Mouse (Mus musculus): Measurements from ENCODE around the gene Phf21b. TPM values are rescaled to one million over a fixed set of nuclear protein-coding genes. Genes with fewer than 3 reads are reported as not detected.

Gene Phf21b
- 0.08 TPM in 1 of 2 replicates, not detected in the other for polyA plus RNA-seq (2015; fragmentation: Nextera tagmentation; extraction: Ambion mirVana)

GRCm38 (mm10) chr15:84856006-84856995, at the start of gene Phf21b:
TSS of gene Phf21b (minus strand) at chr15:84856049.

Other genes with a start within 250 kb of the Phf21b start
- 17.8 and 22.9 TPM in 2 replicates for gene Prr5, start 186.4 kb downstream of the Phf21b start, polyA plus RNA-seq (2015; fragmentation: Nextera tagmentation; extraction: Ambion mirVana)
- 0.58 and 0.60 TPM in 2 replicates for gene Arhgap8, start 136.0 kb downstream of the Phf21b start, polyA plus RNA-seq (2015; fragmentation: Nextera tagmentation; extraction: Ambion mirVana)
- gene Gm29666, start 64.0 kb upstream of the Phf21b start, polyA plus RNA-seq (2015; fragmentation: Nextera tagmentation; extraction: Ambion mirVana) = 0.13 and 0.16 TPM in 2 replicates
- gene Nup50, start 67.4 kb upstream of the Phf21b start, polyA plus RNA-seq (2015; fragmentation: Nextera tagmentation; extraction: Ambion mirVana) = 14.8 and 15.8 TPM in 2 replicates
- 4.3 and 6.4 TPM in 2 replicates for gene 5031439G07Rik, start 132.5 kb upstream of the Phf21b start, polyA plus RNA-seq (2015; fragmentation: Nextera tagmentation; extraction: Ambion mirVana)
- gene Upk3a, start 161.1 kb upstream of the Phf21b start, polyA plus RNA-seq (2015; fragmentation: Nextera tagmentation; extraction: Ambion mirVana) = not detected in 2 replicates
- 8.6 and 10.0 TPM in 2 replicates for gene Fam118a, start 172.9 kb upstream of the Phf21b start, polyA plus RNA-seq (2015; fragmentation: Nextera tagmentation; extraction: Ambion mirVana)